Mouse (Mus musculus): Measurements from ENCODE around the gene Plekhh2. TPM values are rescaled to one million over a fixed set of nuclear protein-coding genes. Genes with fewer than 3 reads are reported as not detected.

Plekhh2 gene
- total RNA-seq, 2 experiments from 2014 or later = 3.7 to 5.9 TPM

GRCm38 (mm10) chr17:84569770-84570169 lies 58.1 kb downstream of the Plekhh2 start:
- no peak for DNase-seq (ENCODE audit: extremely low spot score in 1 of 2, low spot score in 1 of 2)

GRCm38 (mm10) chr17:84571629-84572028 lies 59.9 kb downstream of the Plekhh2 start:
- peak in 1 of 2 experiments; percentile 17 for DNase-seq (ENCODE audit: extremely low spot score in 1 of 2, low spot score in 1 of 2)

GRCm38 (mm10) chr17:84573305-84573704 lies 61.6 kb downstream of the Plekhh2 start:
- no peak for DNase-seq (ENCODE audit: extremely low spot score in 1 of 2, low spot score in 1 of 2)

- no peak for DNase-seq (ENCODE audit: extremely low spot score in 1 of 2, low spot score in 1 of 2)
These were observed 62.2 kb downstream of the Plekhh2 start for GRCm38 (mm10) chr17:84573940-84574339.

GRCm38 (mm10) chr17:84575108-84575507 lies 63.4 kb downstream of the Plekhh2 start:
- DNase-seq (ENCODE audit: extremely low spot score in 1 of 2, low spot score in 1 of 2) = no peak

GRCm38 (mm10) chr17:84576621-84577293 lies 65.1 kb downstream of the Plekhh2 start:
- no peak for DNase-seq (ENCODE audit: extremely low spot score in 1 of 2, low spot score in 1 of 2)

- no peak for DNase-seq (ENCODE audit: extremely low spot score in 1 of 2, low spot score in 1 of 2)
These were observed 67.6 kb downstream of the Plekhh2 start for GRCm38 (mm10) chr17:84579249-84579648.

GRCm38 (mm10) chr17:84579817-84580216 lies 68.1 kb downstream of the Plekhh2 start:
- DNase-seq (ENCODE audit: extremely low spot score in 1 of 2, low spot score in 1 of 2) = no peak

GRCm38 (mm10) chr17:84580821-84581220 lies 69.1 kb downstream of the Plekhh2 start:
- DNase-seq (ENCODE audit: extremely low spot score in 1 of 2, low spot score in 1 of 2) = no peak

- no peak for DNase-seq (ENCODE audit: extremely low spot score in 1 of 2, low spot score in 1 of 2)
These were observed 70.2 kb downstream of the Plekhh2 start for GRCm38 (mm10) chr17:84581740-84582414.

- no peak for DNase-seq (ENCODE audit: extremely low spot score in 1 of 2, low spot score in 1 of 2)
These were observed 72.4 kb downstream of the Plekhh2 start for GRCm38 (mm10) chr17:84584107-84584506.

GRCm38 (mm10) chr17:84585104-84585503 lies 73.4 kb downstream of the Plekhh2 start:
- DNase-seq (ENCODE audit: extremely low spot score in 1 of 2, low spot score in 1 of 2) = no peak

GRCm38 (mm10) chr17:84590065-84590464 lies 78.4 kb downstream of the Plekhh2 start:
- no peak for DNase-seq (ENCODE audit: extremely low spot score in 1 of 2, low spot score in 1 of 2)

- no peak for DNase-seq (ENCODE audit: extremely low spot score in 1 of 2, low spot score in 1 of 2)
These were observed 79.9 kb downstream of the Plekhh2 start for GRCm38 (mm10) chr17:84591431-84592150.

- DNase-seq (ENCODE audit: extremely low spot score in 1 of 2, low spot score in 1 of 2) = no peak
These were observed 84.3 kb downstream of the Plekhh2 start for GRCm38 (mm10) chr17:84596015-84596441.

- DNase-seq (ENCODE audit: extremely low spot score in 1 of 2, low spot score in 1 of 2) = no peak
These were observed 84.8 kb downstream of the Plekhh2 start for GRCm38 (mm10) chr17:84596501-84596900.

GRCm38 (mm10) chr17:84597859-84598258 lies 86.2 kb downstream of the Plekhh2 start:
- no peak for DNase-seq (ENCODE audit: extremely low spot score in 1 of 2, low spot score in 1 of 2)

- DNase-seq (ENCODE audit: extremely low spot score in 1 of 2, low spot score in 1 of 2) = no peak
These were observed 87.2 kb downstream of the Plekhh2 start for GRCm38 (mm10) chr17:84598928-84599327.

- DNase-seq (ENCODE audit: extremely low spot score in 1 of 2, low spot score in 1 of 2) = no peak
These were observed 88.6 kb downstream of the Plekhh2 start for GRCm38 (mm10) chr17:84600051-84600983.

GRCm38 (mm10) chr17:84601805-84602204 lies 90.1 kb downstream of the Plekhh2 start:
- DNase-seq (ENCODE audit: extremely low spot score in 1 of 2, low spot score in 1 of 2) = no peak
